In the genomic region with DNA sequence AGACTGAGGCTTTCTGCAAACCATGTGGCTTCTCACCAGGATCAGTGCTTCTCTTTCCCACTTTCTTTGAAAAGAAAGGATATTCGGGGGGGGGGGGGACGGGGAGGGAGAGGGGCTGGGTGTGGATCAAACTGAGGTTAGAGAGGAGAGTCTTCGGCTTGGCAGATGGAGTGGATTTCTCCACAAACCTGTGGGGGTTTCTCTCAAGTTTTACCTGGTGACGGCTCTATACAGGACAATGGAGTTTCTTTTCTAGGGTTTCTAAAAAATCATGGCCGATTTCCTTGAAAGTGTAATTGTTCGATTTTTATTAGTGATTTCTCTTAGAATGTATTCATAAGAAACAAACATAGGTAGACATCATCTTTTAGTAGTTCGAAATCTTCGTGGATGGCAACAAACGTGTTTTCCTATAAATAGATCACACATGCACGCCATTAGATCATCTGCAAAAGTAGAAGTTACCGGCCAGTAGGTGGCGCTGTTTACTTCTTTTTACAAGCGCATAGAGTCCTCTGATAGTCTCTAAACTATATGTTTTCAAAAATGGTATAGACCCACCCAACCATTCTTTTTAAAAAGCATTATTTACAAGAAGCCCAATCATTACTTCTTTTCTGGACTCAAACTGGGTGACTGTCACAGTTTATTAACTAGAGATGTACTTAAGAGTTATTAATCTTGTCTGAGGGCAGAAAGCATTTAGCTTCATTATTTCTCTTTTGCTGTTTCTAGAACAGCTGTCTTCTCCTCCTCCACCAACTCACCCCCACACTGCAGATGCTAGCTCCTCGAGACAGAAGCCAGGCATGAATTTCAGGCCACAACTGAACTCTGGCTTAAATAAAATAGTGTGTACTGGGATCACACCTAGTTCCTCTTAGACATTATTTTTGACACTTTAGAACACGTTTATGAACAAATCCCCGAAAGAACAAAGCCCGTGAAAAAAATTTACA, we compare ENCODE assay signal across 8 mouse cellular contexts. TPM values are rescaled to one million over a fixed set of nuclear protein-coding genes. Genes with fewer than 3 reads are reported as not detected.
DNase-seq lines count a peak whose midpoint lies in the region; ATAC-seq and TF ChIP-seq lines count a peak whose summit lies in the region.

No protein-coding gene starts in this region.

- no peak overlapping the region for H3K27ac ChIP-seq in liver, embryonic 12.5 days
- H3K27ac ChIP-seq in limb, embryonic 10.5 days, result no peak overlapping the region
- H3K27ac ChIP-seq in stomach, postnatal 0 days (replicated peaks), result no peak overlapping the region

- DNase-seq in liver, result peak; percentile 80
- peak; percentile 69 to 88 for DNase-seq in cerebellum, postnatal 25 days
- DNase-seq in gastrocnemius, adult 8-10 months (ENCODE audit: low spot score in 2 of 2), result peak; percentile 32 to 57
- peak; percentile 86 for DNase-seq in limb, embryonic 10.5 days (ENCODE audit: low spot score)
- peak; percentile 78 for DNase-seq in naive thymus-derived CD4-positive, alpha-beta T cell, adult 2 months (ENCODE audit: low read depth)
- DNase-seq in stomach, postnatal 0 days (ENCODE audit: low spot score), result peak; percentile 76

- no peak overlapping the region for H3K4me3 ChIP-seq in liver, embryonic 12.5 days
- H3K4me3 ChIP-seq in limb, embryonic 10.5 days, result no peak overlapping the region
- no peak overlapping the region for H3K4me3 ChIP-seq in stomach, postnatal 0 days (ENCODE audit: low read depth, low read length)

- ATAC-seq in liver, embryonic 12.5 days, result no peak
- ATAC-seq in inflammation-experienced regulatory T-cells, adult 6 months, result peak; percentile 48
- ATAC-seq in stomach, postnatal 0 days (ENCODE audit: low FRiP score, low TSS enrichment), result peak; percentile 64; the same call in 1 of the 2 replicates

- H3K9ac ChIP-seq in liver, embryonic 12.5 days, result no peak overlapping the region
- no peak overlapping the region for H3K9ac ChIP-seq in stomach, postnatal 0 days (ENCODE audit: low read length)

- 0 out of 2 replicates have a peak, but pooled peaks cover 5% of the 10 kb centered on the region for H3K4me1 ChIP-seq in liver, embryonic 12.5 days
- H3K4me1 ChIP-seq in limb, embryonic 10.5 days, result peaks cover 5% of the 10 kb centered on the region
- no peaks in the 10 kb centered on the region for H3K4me1 ChIP-seq in stomach, postnatal 0 days (replicated peaks; ENCODE audit: control insufficient read depth, insufficient read depth)

- no peaks in the 10 kb centered on the region for H3K9me3 ChIP-seq in liver, embryonic 12.5 days (replicated peaks)
- no peaks in the 10 kb centered on the region for H3K9me3 ChIP-seq in limb, embryonic 10.5 days (replicated peaks)
- H3K9me3 ChIP-seq in stomach, postnatal 0 days (ENCODE audit: control insufficient read depth, low read length), result no peaks in the 10 kb centered on the region

- no peak overlapping the region for H3K4me2 ChIP-seq in liver, embryonic 12.5 days
- H3K4me2 ChIP-seq in stomach, postnatal 0 days (replicated peaks; ENCODE audit: low read depth), result no peak overlapping the region

- no peak for TF ChIP-seq EP300 in stomach, postnatal 0 days (optimal IDR thresholded peaks at IDR 0.05)

- no peaks in the 10 kb centered on the region for H3K27me3 ChIP-seq in liver, embryonic 12.5 days (replicated peaks)
- H3K27me3 ChIP-seq in limb, embryonic 10.5 days (ENCODE audit: low read depth, poor library complexity, severe bottlenecking), result 0 out of 2 replicates have a peak, but pooled peaks cover 6% of the 10 kb centered on the region
- no peaks in the 10 kb centered on the region for H3K27me3 ChIP-seq in stomach, postnatal 0 days (ENCODE audit: control insufficient read depth, insufficient read depth, low read length)

- no peaks in the 10 kb centered on the region for H3K36me3 ChIP-seq in liver, embryonic 12.5 days
- no peaks in the 10 kb centered on the region for H3K36me3 ChIP-seq in limb, embryonic 10.5 days
- no peaks in the 10 kb centered on the region for H3K36me3 ChIP-seq in stomach, postnatal 0 days (ENCODE audit: control insufficient read depth, insufficient read depth, low read length)

- 28% methylated on average over 17 of the region's 17 CpGs for WGBS in liver, embryonic 12.5 days (ENCODE audit: insufficient replicate concordance)
- whole genome bisulfite sequencing in limb, embryonic 10.5 days, result 36% methylated on average over 17 of the region's 17 CpGs
- WGBS in stomach, postnatal 0 days, result 29% methylated on average over 17 of the region's 17 CpGs

- peak; percentile 84 for TF ChIP-seq CTCF in stomach, postnatal 0 days (IDR thresholded peaks at IDR 0.05; ENCODE audit: low read depth)

RNA-seq across cellular contexts. Expression of a gene that starts 15.0 kb away (rescaled TPM):
- 0.50 and 0.58 TPM in 2 replicates for polyA plus RNA-seq in liver, embryonic 12.5 days (2016; fragmentation: Nextera tagmentation; extraction: Ambion mirVana)
- total RNA-seq in gastrocnemius, adult 8-10 months (2022), result 1 to 10 TPM in 1 of 4 experiments, under 1 TPM in 3; 0.31 to 1.0 (median 0.69) TPM
- under 1 TPM; 0.11 to 0.36 (median 0.24) TPM for polyA plus RNA-seq in inflammation-experienced regulatory T-cells, adult 6 months (2017; shearing (Covaris generic))
- 5.6 and 7.0 TPM in 2 replicates for polyA plus RNA-seq in limb, embryonic 10.5 days (2016; fragmentation: Nextera tagmentation; extraction: Ambion mirVana)
- 2.5 and 2.6 TPM in 2 replicates for polyA plus RNA-seq in stomach, postnatal 0 days (2015; fragmentation: Nextera tagmentation; extraction: Ambion mirVana)
